Mouse (Mus musculus) liver, embryonic 15.5 days (tissue): ENCODE results near the gene Cyp4f14. TPM values are rescaled to one million over a fixed set of nuclear protein-coding genes. Genes with fewer than 3 reads are reported as not detected.
A peak's percentile ranks its signal among the peaks of the same experiment; 100 is the strongest.

Source experiments
- ATAC-seq: fragments of 200-750 bp; cut with Nextera tagmentation; 2 replicates; pipeline ENCODE4 v1.8.0; 2017; ENCODE audit warnings: moderate number of reproducible peaks, mild to moderate bottlenecking, moderate library complexity; ENCODE audit not compliant: insufficient read depth
- H3K27ac ChIP-seq: fragments of 300-500 bp; sonication (generic); replicated peaks from 2 replicates; pipeline ENCODE4 v1.5.1; 2015; ENCODE audit warnings: mild to moderate bottlenecking, inconsistent platforms
- H3K27me3 ChIP-seq: fragments of 300-500 bp; sonication (generic); 2 replicates; pipeline ENCODE4 v1.6.1; 2015; ENCODE audit warnings: mild to moderate bottlenecking, inconsistent platforms
- H3K36me3 ChIP-seq: fragments of 300-500 bp; sonication (generic); replicated peaks from 2 replicates; pipeline ENCODE4 v1.6.1; 2015; ENCODE audit warnings: moderate library complexity, mild to moderate bottlenecking, inconsistent platforms
- H3K4me1 ChIP-seq: fragments of 300-500 bp; sonication (generic); replicated peaks from 2 replicates; pipeline ENCODE4 v1.6.1; 2015; ENCODE audit warnings: inconsistent platforms
- H3K4me2 ChIP-seq: fragments of 300-500 bp; sonication (generic); 2 replicates; pipeline ENCODE4 v1.6.1; 2015; ENCODE audit warnings: moderate library complexity, mild to moderate bottlenecking, inconsistent platforms
- H3K4me3 ChIP-seq: fragments of 300-500 bp; sonication (generic); replicated peaks from 2 replicates; pipeline ENCODE4 v1.5.1; 2015; ENCODE audit warnings: mild to moderate bottlenecking, inconsistent platforms
- H3K9ac ChIP-seq: fragments of 300-500 bp; sonication (generic); 2 replicates; pipeline ENCODE4 v1.6.1; 2015; ENCODE audit warnings: moderate library complexity, mild to moderate bottlenecking, inconsistent platforms
- H3K9me3 ChIP-seq: fragments of 300-500 bp; sonication (generic); replicated peaks from 2 replicates; pipeline ENCODE4 v1.6.1; 2016; ENCODE audit warnings: inconsistent platforms
- WGBS: fragments of 180-500 bp; shearing (Covaris S2); methylation state at CpG from one replicate; pipeline ENCODE4 v1.1.7; 2015; ENCODE audit warnings: mixed read lengths; ENCODE audit not compliant: insufficient replicate concordance; 5-methylcytosine and 5-hydroxymethylcytosine counted together
- polyA plus RNA-seq: library from polyadenylated mRNA; unstranded; fragments of >200 nt; fragmentation: Nextera tagmentation; extraction: Ambion mirVana; gene quantifications from 2 replicates; pipeline ENCODE4 v1.2.1, GENCODE M21; 2015

Cyp4f14 gene
- polyA plus RNA-seq = not detected in 2 replicates

DNA sequence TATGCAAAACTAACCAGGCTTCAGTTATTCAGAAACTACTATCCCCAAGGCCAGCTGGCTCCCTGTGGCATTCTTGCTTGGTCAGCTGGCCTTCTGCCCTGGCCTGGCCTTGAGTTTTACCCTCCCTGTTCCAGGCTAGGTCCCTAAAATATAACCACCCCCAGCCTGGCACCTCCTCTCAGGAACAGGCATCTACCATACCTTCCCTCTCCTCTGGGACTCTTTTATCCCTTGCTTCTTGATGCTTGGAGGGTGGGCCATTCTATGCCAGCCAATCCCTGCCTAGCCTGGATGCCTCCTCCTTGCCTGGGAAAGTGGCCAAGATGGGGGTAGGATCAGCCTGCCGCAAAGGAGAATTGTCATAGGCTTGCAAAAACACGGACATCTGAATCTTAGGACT lies at the start of gene Cyp4f14:
Gene Cyp4f14, minus strand, starts transcription at position 212 of the 400 bp plus-strand sequence.
- Histone ChIP-seq H3K9ac (no peak within 1 kb of the TSS), H3K4me2 (no peak within 1 kb of the TSS), H3K4me1 (no peaks in the 10 kb centered on the region), H3K27ac (no peak within 1 kb of the TSS), H3K4me3 (no peak within 1 kb of the TSS), H3K9me3 (no peaks in the 10 kb centered on the region), H3K27me3 (0 out of 2 replicates have a peak, but pooled peaks cover 2% of the 10 kb centered on the region), H3K36me3 (no peaks in the 10 kb centered on the region)
- WGBS = 54% methylated on average over 2 of the region's 2 CpGs
- ATAC-seq = no peak

DNA sequence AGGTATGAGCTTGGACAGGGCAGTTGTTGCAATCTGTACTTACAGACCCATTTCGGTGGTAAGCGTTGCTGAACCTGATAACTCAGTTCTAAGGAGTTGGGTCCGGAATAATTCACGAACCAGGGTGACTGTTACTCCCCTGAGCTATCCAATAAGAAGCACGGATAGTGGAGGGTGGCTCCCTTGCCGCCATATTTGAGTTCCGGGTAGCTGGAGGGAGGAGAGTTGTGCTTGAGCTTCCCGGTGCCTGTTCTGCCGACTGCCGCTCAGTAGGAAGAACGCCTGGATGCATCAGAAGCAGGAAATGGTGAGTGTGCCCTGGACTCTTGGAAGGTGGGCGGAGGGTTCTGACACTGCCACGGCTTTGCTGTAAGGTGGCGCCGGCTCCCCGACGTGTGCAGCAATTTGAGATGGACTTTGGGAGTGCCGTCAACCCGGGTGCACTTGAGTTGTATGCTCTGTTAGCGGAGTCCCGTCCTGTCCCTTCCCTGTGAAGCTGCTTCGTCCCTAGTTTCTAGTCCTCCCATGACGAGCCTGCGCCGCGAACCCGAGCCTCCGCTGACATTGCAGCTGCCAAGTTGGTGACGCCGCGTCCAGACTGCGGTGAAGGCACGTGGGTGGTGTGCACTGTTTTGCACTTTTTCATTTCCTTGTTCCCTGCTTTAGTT lies 48.6 kb upstream of the Cyp4f14 start, which contains the start of gene Zfp472:
Gene Zfp472, plus strand, starts transcription at position 192 of the 668 bp plus-strand sequence.
- Histone ChIP-seq H3K4me2 (peak within 1 kb of the TSS; percentile 80), H3K4me3 (peak within 1 kb of the TSS; percentile 83), H3K9me3 (no peaks in the 10 kb centered on the region), H3K36me3 (no peaks in the 10 kb centered on the region), H3K27me3 (no peaks in the 10 kb centered on the region), H3K27ac (peak within 1 kb of the TSS; percentile 88), H3K4me1 (peaks cover 30% of the 10 kb centered on the region), H3K9ac (peak within 1 kb of the TSS; percentile 67)
- WGBS = under 1% methylated on average over 33 of the region's 33 CpGs
- ATAC-seq = peak; percentile 97

DNA sequence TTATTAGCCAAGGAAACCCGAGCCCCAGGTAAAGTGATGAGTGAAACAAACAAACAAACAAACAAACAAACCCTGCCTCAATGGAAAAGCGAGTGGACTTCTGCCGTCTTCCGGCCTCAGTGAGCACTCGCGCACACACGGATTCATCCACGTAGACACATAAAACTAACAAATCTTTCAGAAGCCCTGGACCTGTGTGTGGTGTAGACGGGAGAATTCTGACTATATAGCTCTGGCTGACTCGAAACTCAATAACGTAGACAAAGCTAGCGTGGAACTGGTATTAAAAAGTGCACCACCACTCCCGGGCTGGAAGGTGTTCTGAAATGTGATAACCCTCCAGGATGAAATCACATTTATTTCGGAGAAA lies 48.1 kb upstream of the Cyp4f14 start:
- H3K9ac ChIP-seq = peak overlapping the region; percentile 67
- no peaks in the 10 kb centered on the region for H3K9me3 ChIP-seq
- H3K4me1 ChIP-seq = peaks cover 30% of the 10 kb centered on the region
- no peak for ATAC-seq
- peak overlapping the region; percentile 88 for H3K27ac ChIP-seq
- H3K27me3 ChIP-seq = no peaks in the 10 kb centered on the region
- H3K4me3 ChIP-seq = peak overlapping the region; percentile 83
- peak overlapping the region; percentile 80 for H3K4me2 ChIP-seq
- H3K36me3 ChIP-seq = no peaks in the 10 kb centered on the region
- WGBS = under 1% methylated on average over 14 of the region's 14 CpGs

DNA sequence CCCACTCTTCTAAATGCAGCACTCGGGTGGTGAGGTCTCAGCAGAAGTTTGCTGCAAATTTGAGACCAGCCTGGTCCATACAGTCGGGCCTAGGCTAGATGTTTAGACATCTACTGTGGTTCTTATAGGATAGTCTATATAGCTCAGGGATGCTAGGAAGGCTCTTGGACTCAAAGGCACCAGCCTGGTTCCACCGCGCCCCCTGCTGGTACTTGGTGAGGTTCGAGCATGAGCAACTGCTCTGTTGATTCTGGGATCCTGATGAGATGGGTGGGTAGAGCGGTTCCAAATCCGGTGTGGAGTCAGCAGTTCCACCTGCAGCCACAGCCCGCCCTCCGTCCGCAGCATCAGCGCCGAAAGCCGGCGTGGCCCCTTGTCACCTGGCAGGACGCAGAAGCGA lies 34.3 kb upstream of the Cyp4f14 start:
- H3K27ac ChIP-seq = no peak overlapping the region
- H3K9ac ChIP-seq = no peak overlapping the region
- H3K4me2 ChIP-seq = no peak overlapping the region
- no peaks in the 10 kb centered on the region for H3K36me3 ChIP-seq
- 0 out of 2 replicates have a peak, but pooled peaks cover 6% of the 10 kb centered on the region for H3K27me3 ChIP-seq
- ATAC-seq = no peak
- H3K9me3 ChIP-seq = no peaks in the 10 kb centered on the region
- H3K4me3 ChIP-seq = no peak overlapping the region
- WGBS = 25% methylated on average over 16 of the region's 16 CpGs
- peaks cover 12% of the 10 kb centered on the region for H3K4me1 ChIP-seq

DNA sequence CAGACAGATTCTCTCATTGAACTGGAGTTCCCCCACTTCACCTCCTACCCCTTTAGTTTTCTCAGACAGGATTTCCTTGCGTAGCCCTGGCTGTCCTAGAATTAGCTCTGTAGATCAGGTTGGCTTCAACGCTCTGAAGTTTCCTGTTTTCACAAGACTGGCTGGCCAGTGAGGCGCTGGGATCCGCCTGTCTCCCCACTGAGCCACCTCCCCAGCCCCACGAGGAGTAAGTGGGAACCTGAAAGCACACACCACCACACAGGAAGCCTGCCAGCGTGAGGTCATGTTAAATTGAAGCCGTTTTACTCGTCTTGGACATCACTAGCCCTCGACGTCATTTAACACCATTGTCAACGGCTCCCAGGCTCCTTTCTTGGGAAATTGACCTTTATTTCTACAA lies 33.9 kb upstream of the Cyp4f14 start:
- no peaks in the 10 kb centered on the region for H3K36me3 ChIP-seq
- no peak for ATAC-seq
- no peaks in the 10 kb centered on the region for H3K9me3 ChIP-seq
- no peak overlapping the region for H3K4me3 ChIP-seq
- H3K4me2 ChIP-seq = no peak overlapping the region
- 0 out of 2 replicates have a peak, but pooled peaks cover 6% of the 10 kb centered on the region for H3K27me3 ChIP-seq
- H3K27ac ChIP-seq = no peak overlapping the region
- H3K4me1 ChIP-seq = peaks cover 17% of the 10 kb centered on the region
- H3K9ac ChIP-seq = no peak overlapping the region
- 50% methylated on average over 11 of the region's 11 CpGs for WGBS

DNA sequence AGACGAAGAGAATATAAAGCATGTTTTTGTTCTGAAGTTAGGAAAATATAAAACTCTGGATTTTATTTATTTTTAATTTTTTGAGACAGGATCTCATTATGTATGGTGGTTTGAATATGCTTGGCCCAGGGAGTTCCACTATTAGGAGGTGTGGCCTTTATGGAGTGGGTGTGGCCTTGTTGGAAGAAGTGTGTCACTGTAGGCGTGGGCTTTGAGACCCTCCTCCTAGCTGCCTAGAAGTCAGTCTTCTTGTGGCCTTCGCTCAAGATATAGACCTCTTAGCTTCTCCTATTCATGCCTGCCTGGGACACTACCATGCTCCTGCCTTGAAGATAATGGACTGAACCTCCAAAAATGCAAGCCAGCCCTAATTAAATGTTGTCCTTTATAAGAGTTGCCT lies 33.0 kb upstream of the Cyp4f14 start:
- peaks cover 18% of the 10 kb centered on the region for H3K4me1 ChIP-seq
- H3K27ac ChIP-seq = no peak overlapping the region
- no peak overlapping the region for H3K4me2 ChIP-seq
- ATAC-seq = no peak
- no peaks in the 10 kb centered on the region for H3K9me3 ChIP-seq
- H3K36me3 ChIP-seq = no peaks in the 10 kb centered on the region
- H3K27me3 ChIP-seq = 0 out of 2 replicates have a peak, but pooled peaks cover 6% of the 10 kb centered on the region
- 69% methylated on average over 3 of the region's 3 CpGs for whole genome bisulfite sequencing
- no peak overlapping the region for H3K9ac ChIP-seq
- no peak overlapping the region for H3K4me3 ChIP-seq

DNA sequence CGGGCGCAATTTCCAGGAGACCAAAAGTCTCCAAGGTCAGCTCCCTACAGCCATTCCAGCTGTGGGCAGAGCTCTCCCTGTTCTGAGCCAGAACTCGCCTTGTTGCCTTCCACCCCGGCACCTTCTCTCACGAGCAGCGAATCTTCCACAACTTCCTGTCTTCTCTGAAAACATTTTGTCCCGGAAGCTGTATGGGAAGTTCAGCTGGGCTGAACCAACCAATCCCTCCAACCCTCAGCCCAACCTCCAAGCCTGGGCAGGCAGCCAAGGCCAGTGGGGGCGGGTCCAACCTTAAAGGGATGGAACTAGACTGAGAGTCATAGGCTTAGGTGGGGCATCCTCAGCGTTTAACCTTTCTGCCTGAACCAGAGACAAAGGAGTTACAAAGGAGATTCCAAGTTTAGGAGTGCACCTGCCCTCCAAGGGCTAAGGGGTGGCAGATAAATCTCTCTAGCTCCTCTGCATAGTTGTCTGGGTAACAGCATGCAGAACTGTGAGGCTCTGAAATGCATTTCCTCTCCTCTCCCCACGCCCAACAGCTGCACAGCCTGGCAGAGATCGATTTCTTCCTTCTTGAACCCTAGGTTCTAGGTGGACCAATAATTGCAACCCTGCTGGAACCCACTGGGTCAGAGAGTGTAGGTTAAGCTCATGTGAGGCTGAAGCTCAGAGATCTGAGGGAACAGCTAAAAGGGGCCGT lies 30.2 kb upstream of the Cyp4f14 start, which contains the start of gene Cyp4f13:
Gene Cyp4f13, minus strand, starts transcription at position 188 of the 700 bp plus-strand sequence.
- H3K36me3 ChIP-seq = no peaks in the 10 kb centered on the region
- H3K4me1 ChIP-seq = peaks cover 18% of the 10 kb centered on the region
- peak within 1 kb of the TSS; percentile 71 for H3K4me2 ChIP-seq
- H3K27me3 ChIP-seq = 0 out of 2 replicates have a peak, but pooled peaks cover 4% of the 10 kb centered on the region
- H3K27ac ChIP-seq = peak within 1 kb of the TSS; percentile 66
- peak within 1 kb of the TSS; percentile 61 for H3K4me3 ChIP-seq
- H3K9me3 ChIP-seq = no peaks in the 10 kb centered on the region
- WGBS = 7% methylated on average over 12 of the region's 12 CpGs
- peak; percentile 89 for ATAC-seq
- H3K9ac ChIP-seq = peak within 1 kb of the TSS; percentile 52

DNA sequence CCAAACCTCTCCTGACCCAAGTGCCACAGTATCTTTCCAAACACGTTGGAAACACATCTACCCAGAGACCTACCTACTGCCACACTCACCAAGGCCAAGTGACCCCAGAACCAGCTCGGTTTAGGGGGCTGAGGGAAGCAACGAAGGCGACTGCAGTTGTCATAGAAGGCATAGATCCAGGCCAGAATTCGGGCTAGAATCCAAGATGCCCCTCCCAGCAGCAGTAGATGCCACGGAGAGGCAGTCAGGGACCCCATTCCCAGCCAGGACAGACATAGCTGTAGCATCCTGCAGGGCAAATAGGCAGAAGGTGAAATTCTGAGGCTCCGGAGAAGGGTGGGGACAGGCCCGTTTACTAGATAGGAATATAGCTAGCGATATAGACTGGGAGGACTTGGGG lies 29.6 kb upstream of the Cyp4f14 start:
- Histone ChIP-seq H3K4me2 (peak overlapping the region; percentile 71), H3K4me3 (peak overlapping the region; percentile 61), H3K9ac (peak overlapping the region; percentile 52), H3K36me3 (no peaks in the 10 kb centered on the region), H3K27me3 (no peaks in the 10 kb centered on the region), H3K9me3 (no peaks in the 10 kb centered on the region), H3K4me1 (peaks cover 18% of the 10 kb centered on the region), H3K27ac (peak overlapping the region; percentile 66)
- WGBS = 25% methylated on average over 9 of the region's 9 CpGs
- no peak for ATAC-seq

DNA sequence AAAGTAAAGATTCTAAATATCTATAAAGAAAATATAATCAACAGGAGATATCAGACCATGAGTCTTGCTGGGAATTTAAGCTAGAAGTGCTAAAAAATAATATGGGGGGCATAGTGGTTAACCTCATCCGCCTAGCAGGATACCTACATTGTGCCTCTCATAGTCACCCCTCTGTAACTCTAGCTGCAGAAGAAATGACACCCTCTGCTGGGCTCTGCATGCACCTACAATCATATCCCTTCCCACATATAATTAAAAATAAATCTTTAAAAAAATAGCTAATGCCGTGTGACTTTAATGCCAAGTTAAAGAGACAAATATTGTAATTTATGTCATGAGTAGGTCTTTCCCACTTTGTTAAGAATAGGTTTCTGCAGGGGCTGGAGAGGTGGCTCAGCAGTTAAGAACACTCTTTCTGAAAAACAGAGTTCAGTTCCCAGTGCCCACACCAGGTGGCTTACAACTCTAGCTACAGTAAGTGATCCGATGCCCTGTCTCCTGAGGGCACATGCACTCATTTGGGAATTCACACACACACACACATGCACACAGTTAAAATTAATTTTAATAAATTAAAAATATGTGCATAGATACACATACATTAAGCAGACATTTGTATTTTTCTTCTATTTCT lies 27.4 kb upstream of the Cyp4f14 start:
- ATAC-seq = no peak
- Histone ChIP-seq H3K4me1 (peaks cover 18% of the 10 kb centered on the region), H3K36me3 (no peaks in the 10 kb centered on the region), H3K27ac (no peak overlapping the region), H3K9ac (no peak overlapping the region), H3K9me3 (no peaks in the 10 kb centered on the region), H3K4me2 (no peak overlapping the region), H3K4me3 (no peak overlapping the region), H3K27me3 (no peaks in the 10 kb centered on the region)
- 57% methylated on average over 3 of the region's 3 CpGs for whole genome bisulfite sequencing

DNA sequence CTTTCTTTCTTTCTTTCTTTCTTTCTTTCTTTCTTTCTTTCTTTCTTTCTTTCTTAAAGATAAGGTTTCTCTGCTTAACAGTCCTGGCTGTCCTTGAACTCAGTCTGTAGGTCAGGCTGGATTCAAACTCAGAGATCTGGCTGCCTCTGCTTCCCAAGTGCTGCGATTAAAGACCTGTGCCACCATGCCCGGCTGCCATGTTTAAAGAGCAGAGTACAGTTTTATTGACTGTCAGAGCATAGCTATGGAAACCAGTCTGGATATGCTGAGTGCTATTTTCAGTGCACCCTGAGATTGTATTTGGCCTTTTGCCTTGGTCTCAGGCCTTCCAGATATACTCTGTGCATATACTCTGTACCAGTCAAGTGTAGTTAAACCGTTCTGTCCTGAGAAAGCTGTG lies 26.5 kb upstream of the Cyp4f14 start:
- WGBS = 72% methylated on average over 3 of the region's 3 CpGs
- no peaks in the 10 kb centered on the region for H3K36me3 ChIP-seq
- peaks cover 18% of the 10 kb centered on the region for H3K4me1 ChIP-seq
- H3K27ac ChIP-seq = no peak overlapping the region
- no peak overlapping the region for H3K4me3 ChIP-seq
- no peak for ATAC-seq
- H3K4me2 ChIP-seq = no peak overlapping the region
- H3K9ac ChIP-seq = no peak overlapping the region
- H3K27me3 ChIP-seq = no peaks in the 10 kb centered on the region
- no peaks in the 10 kb centered on the region for H3K9me3 ChIP-seq

DNA sequence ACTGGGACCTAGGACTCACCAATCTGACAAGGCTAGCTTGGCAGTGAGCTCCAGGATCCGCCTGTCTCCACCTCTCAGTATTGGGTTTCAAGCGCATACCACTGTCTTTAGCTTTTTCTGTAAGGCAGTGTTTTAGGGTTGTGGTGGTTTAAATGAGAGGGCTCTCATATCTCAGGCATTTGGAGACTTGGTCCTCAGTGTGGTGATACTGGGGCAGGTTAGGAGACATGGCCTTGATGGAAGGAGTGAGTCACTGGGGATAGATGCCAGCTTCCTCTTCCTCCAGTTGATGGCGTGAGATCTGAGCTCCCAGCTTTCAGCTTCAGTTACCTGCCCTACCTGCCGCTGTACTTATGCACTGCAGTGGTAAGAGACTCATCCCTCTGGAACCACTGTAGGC lies 22.7 kb upstream of the Cyp4f14 start:
- no peak overlapping the region for H3K9ac ChIP-seq
- no peaks in the 10 kb centered on the region for H3K9me3 ChIP-seq
- H3K4me2 ChIP-seq = no peak overlapping the region
- 68% methylated on average over 4 of the region's 4 CpGs for WGBS
- H3K4me1 ChIP-seq = no peaks in the 10 kb centered on the region
- ATAC-seq = no peak
- no peak overlapping the region for H3K4me3 ChIP-seq
- no peak overlapping the region for H3K27ac ChIP-seq
- H3K27me3 ChIP-seq = no peaks in the 10 kb centered on the region
- no peaks in the 10 kb centered on the region for H3K36me3 ChIP-seq
